Mouse (Mus musculus) CH12.LX (cell line): ENCODE measurements around the gene Neu2. TPM values are rescaled to one million over a fixed set of nuclear protein-coding genes. Genes with fewer than 3 reads are reported as not detected.

Experiments
- DNase-seq: peaks from one replicate; pipeline ENCODE4 v3.0.0-alpha.2; 2013; ENCODE audit errors: extremely low read depth
- H3K27ac ChIP-seq: 2 replicates; pipeline ENCODE4 v1.5.1; 2012; ENCODE audit warnings: low read depth, mild to moderate bottlenecking, control low read depth, moderate library complexity; ENCODE audit not compliant: insufficient read depth
- H3K27me3 ChIP-seq: replicated peaks from 2 replicates; pipeline ENCODE3; 2012; ENCODE audit warnings: inconsistent platforms
- H3K36me3 ChIP-seq, 2 experiments: replicated peaks in 1 of 2; 2 replicates each; pipeline versions ENCODE3 to v1.6.1; 2012; ENCODE audit warnings: inconsistent platforms in 1 of 2, low read length in 1 of 2, mild to moderate bottlenecking in 1 of 2, mixed read lengths in 1 of 2, moderate library complexity in 1 of 2; ENCODE audit not compliant: control insufficient read depth in 1 of 2, insufficient read depth in 1 of 2
- H3K4me1 ChIP-seq, 2 experiments: 2 replicates each; pipeline ENCODE4 v1.6.1; 2012; ENCODE audit warnings: inconsistent platforms in 1 of 2, moderate library complexity in 1 of 2; ENCODE audit not compliant: insufficient read depth in 2 of 2, control insufficient read depth in 1 of 2
- H3K4me2 ChIP-seq: 2 replicates; pipeline ENCODE4 v1.6.1; 2012; ENCODE audit warnings: low read depth, mild to moderate bottlenecking, control low read depth; ENCODE audit not compliant: poor library complexity, insufficient read depth, severe bottlenecking
- H3K4me3 ChIP-seq, 3 experiments: fragments of 150-350 bp in 1 of 3; sonication (generic) in 1 of 3; replicated peaks in 1 of 3; 2 replicates each; pipeline versions ENCODE3 to v1.5.1; 2011 to 2012; ENCODE audit warnings: low read depth in 2 of 3, low read length in 2 of 3, mild to moderate bottlenecking in 2 of 3, moderate library complexity in 2 of 3, control low read depth in 1 of 3, improper control_type of control experiment in 1 of 3, inconsistent platforms in 1 of 3, mixed read lengths in 1 of 3; ENCODE audit not compliant: poor library complexity in 1 of 3
- H3K79me2 ChIP-seq: replicated peaks from 2 replicates; pipeline ENCODE4 v1.6.1; 2012; ENCODE audit warnings: mild to moderate bottlenecking, moderate library complexity; ENCODE audit not compliant: control insufficient read depth, poor library complexity, insufficient read depth, severe bottlenecking; ENCODE audit errors: extremely low read depth
- H3K9ac ChIP-seq: 2 replicates; pipeline ENCODE4 v1.6.1; 2012; ENCODE audit warnings: low read depth, mild to moderate bottlenecking, control low read depth, moderate library complexity; ENCODE audit not compliant: insufficient read depth
- H3K9me3 ChIP-seq: replicated peaks from 2 replicates; pipeline ENCODE3; 2012; ENCODE audit warnings: low read length, inconsistent platforms, mixed read lengths
- BHLHE40 ChIP-seq: IDR thresholded peaks from 2 replicates; pipeline ENCODE4 v1.6.1; 2011; ENCODE audit warnings: mild to moderate bottlenecking, low read depth, low read length, improper control_type of control experiment
- CHD2 ChIP-seq: IDR thresholded peaks from 2 replicates; pipeline ENCODE4 v1.6.1; 2011; ENCODE audit warnings: low read length, improper control_type of control experiment
- HCFC1 ChIP-seq: IDR thresholded peaks from 2 replicates; pipeline ENCODE4 v1.6.1; 2012; ENCODE audit warnings: low read depth, mild to moderate bottlenecking, inconsistent platforms, low read length, improper control_type of control experiment
- JUND ChIP-seq: conservative IDR thresholded peaks from 2 replicates; pipeline ENCODE4 v1.6.1; 2011; ENCODE audit warnings: low read depth, low read length, improper control_type of control experiment
- MXI1 ChIP-seq: IDR thresholded peaks from 2 replicates; pipeline ENCODE4 v1.6.1; 2011; ENCODE audit warnings: mild to moderate bottlenecking, low read depth, low read length, improper control_type of control experiment
- MYC ChIP-seq: IDR thresholded peaks from 2 replicates; pipeline ENCODE4 v1.6.1; 2011; ENCODE audit warnings: low read depth, mild to moderate bottlenecking, improper control_type of control experiment, low read length
- RAD21 ChIP-seq: IDR thresholded peaks from 2 replicates; pipeline ENCODE4 v1.6.1; 2011; ENCODE audit warnings: low read depth, mild to moderate bottlenecking, low read length, improper control_type of control experiment, moderate library complexity
- RCOR1 ChIP-seq: conservative IDR thresholded peaks from 2 replicates; pipeline ENCODE4 v1.6.1; 2012; ENCODE audit warnings: low read depth, mild to moderate bottlenecking, inconsistent platforms, low read length, improper control_type of control experiment
- USF1 ChIP-seq: IDR thresholded peaks from 2 replicates; pipeline ENCODE4 v1.6.1; 2014; ENCODE audit warnings: low read depth, mild to moderate bottlenecking, inconsistent platforms, low read length, improper control_type of control experiment
- ZKSCAN1 ChIP-seq: IDR thresholded peaks from 2 replicates; pipeline ENCODE4 v1.6.1; 2012; ENCODE audit warnings: low read depth, inconsistent platforms, low read length, improper control_type of control experiment, borderline replicate concordance
- dilution Hi-C: fragments of 300-500 bp; cut with MboI; formaldehyde crosslinking; loops from 2 replicates; pipeline ENCODE4 v1.14.3; 2020; ENCODE audit warnings: low sequenced_read_pairs; ENCODE audit not compliant: extremely low pct_unique_long_range_greater_than_20kb, extremely low pct_ligation_motif_present
- in situ Hi-C: fragments of 300-500 bp; cut with MboI; formaldehyde crosslinking; loops from 3 replicates; pipeline ENCODE4 v1.14.3; 2019; ENCODE audit warnings: low sequenced_read_pairs, low pct_ligation_motif_present, low pct_unique_long_range_greater_than_20kb, mixed read lengths
- polyA plus RNA-seq: library from polyadenylated mRNA; unstranded; fragments of >175 nt; gene quantifications from 2 replicates; pipeline ENCODE4 v1.2.1, GENCODE M21; 2012; ENCODE audit warnings: low read depth; ENCODE audit not compliant: insufficient read length
- total RNA-seq, 2 experiments: library from RNA; depleted of rRNA; stranded (reverse); fragments of 300-350 nt in 1 of 2; fragments of >200 nt in 1 of 2; gene quantifications; 2 replicates each; pipeline ENCODE4 v1.2.3; 2012 to 2014

Neu2 gene
- total and polyA plus RNA-seq, 3 experiments, result not detected

GRCm38 (mm10) chr1:87471914-87472313 is 37.8 kb upstream of the Neu2 start:
- in situ Hi-C loops, result no loop called here
- no peak for DNase-seq
- no peak overlapping the region for H3K9ac ChIP-seq
- no peak for TF ChIP-seq MYC
- no peak for TF ChIP-seq BHLHE40
- no peak for TF ChIP-seq JUND
- TF ChIP-seq USF1, result no peak
- no peak for TF ChIP-seq MXI1
- no peak overlapping the region for H3K4me2 ChIP-seq
- peaks cover 22% of the 10 kb centered on the region for H3K27me3 ChIP-seq
- no peaks in the 10 kb centered on the region for H3K4me1 ChIP-seq
- no peaks in the 10 kb centered on the region for H3K9me3 ChIP-seq
- no peaks in the 10 kb centered on the region for H3K79me2 ChIP-seq
- dilution Hi-C loops, result no loop called here
- H3K27ac ChIP-seq, result no peak overlapping the region
- no peak overlapping the region for H3K4me3 ChIP-seq
- H3K36me3 ChIP-seq, result no peaks in the 10 kb centered on the region

DNA sequence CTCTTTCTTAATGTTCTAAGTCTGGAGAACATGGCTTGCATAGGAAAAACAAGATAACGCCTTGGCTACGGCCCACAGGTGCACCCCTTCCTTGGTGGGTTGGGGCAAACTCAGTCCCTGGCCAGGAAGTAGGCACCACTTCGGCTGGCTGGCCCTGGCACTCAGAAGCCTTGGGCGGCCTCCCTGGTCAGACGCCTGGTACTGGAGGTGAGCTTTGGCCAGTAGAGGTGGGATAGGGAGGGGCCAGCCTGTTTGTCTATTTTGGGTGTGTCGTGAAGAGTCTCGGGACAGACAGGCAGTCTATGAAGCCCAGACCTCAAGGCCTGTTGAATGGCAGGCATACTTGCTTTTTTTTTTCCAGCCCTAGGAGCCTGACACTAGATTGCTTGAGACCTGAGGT is 37.1 kb upstream of the Neu2 start:
- no peak overlapping the region for H3K27ac ChIP-seq
- dilution Hi-C loops, result no loop called here
- TF ChIP-seq ZKSCAN1 (no peak), CHD2 (no peak), MXI1 (no peak), HCFC1 (no peak), RAD21 (no peak)
- no peak overlapping the region for H3K4me2 ChIP-seq
- no peak overlapping the region for H3K4me3 ChIP-seq
- H3K36me3 ChIP-seq, result no peaks in the 10 kb centered on the region
- no peak for DNase-seq
- no peaks in the 10 kb centered on the region for H3K4me1 ChIP-seq
- no peak overlapping the region for H3K9ac ChIP-seq
- peaks cover 26% of the 10 kb centered on the region for H3K27me3 ChIP-seq
- no peaks in the 10 kb centered on the region for H3K79me2 ChIP-seq
- in situ Hi-C loops, result no loop called here
- H3K9me3 ChIP-seq, result no peaks in the 10 kb centered on the region

GRCm38 (mm10) chr1:87475076-87475895 is 34.4 kb upstream of the Neu2 start:
- no peak for TF ChIP-seq HCFC1
- no peak for TF ChIP-seq RCOR1
- DNase-seq, result no peak
- Histone ChIP-seq H3K4me1 (peaks cover 0 to 1% of the 10 kb centered on the region in 2 experiments; a peak in 1 of 4 replicates), H3K9me3 (no peaks in the 10 kb centered on the region), H3K4me3 (no peak overlapping the region), H3K9ac (no peak overlapping the region), H3K4me2 (no peak overlapping the region), H3K27ac (no peak overlapping the region), H3K36me3 (no peaks in the 10 kb centered on the region), H3K27me3 (peaks cover 31% of the 10 kb centered on the region), H3K79me2 (no peaks in the 10 kb centered on the region)
- in situ Hi-C loops (no loop called here), dilution Hi-C loops (no loop called here)
